Mouse (Mus musculus) urinary bladder, postnatal 4 days (tissue): ENCODE data around the gene Aff1.
A peak's percentile ranks its signal among the peaks of the same experiment; 100 is the strongest.

Experiments
- DNase-seq, 2 experiments: peaks; one replicate each; pipeline ENCODE4 v3.0.0; 2021 to 2022; ENCODE audit warnings: low spot score in 2 of 2

Aff1 gene

DNA sequence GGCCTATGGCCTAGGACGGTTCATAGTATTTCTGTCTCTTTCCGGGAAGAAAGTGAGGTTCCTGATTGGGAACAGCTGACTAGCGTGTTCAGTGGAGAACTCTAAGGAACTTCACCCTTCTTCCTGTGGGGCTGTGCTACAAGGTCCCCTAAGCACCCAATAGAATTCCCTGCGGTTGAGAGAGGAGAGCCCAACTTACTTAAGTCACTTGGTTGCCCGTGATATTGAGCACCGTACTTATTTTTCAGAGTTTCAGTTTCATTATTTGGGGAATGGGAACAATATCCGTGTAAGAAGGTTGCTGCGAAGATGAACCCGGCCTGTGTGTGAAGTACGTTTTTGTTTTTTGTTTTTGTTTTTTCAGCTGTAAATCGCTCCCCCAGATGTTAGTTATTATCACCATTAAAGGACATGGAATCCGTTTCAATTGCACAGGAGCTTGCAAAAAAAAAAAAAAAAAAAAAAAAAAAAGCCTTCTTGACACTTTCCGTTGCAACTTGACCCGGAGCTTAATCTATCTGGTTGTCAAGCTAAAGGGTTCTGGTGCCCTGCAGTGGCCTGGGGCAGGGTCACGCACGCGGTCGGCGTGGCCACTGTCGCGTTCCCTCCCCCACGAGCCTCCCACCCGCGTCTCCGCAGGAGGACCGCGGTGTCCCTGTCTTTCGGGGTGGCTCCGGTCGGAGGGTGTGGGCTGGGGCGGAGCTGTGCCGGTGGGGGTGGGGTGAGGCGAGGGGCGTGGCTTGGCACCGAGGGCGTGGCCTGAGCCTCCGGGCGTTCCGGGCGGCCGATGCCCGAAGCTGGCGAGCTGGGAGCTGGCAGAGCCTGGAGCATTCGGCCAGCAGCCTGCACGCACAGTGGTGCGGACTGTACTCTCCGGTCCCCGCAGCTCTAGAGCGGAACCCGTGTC lies at the start of gene Aff1:
Aff1 (plus strand) TSS at position 751 of the 907 bp plus-strand sequence.
- DNase-seq = peak; percentile 88 to 94

GRCm38 (mm10) chr5:103644167-103644566 lies 48.0 kb upstream of the Aff1 start:
- no peak for DNase-seq

DNA sequence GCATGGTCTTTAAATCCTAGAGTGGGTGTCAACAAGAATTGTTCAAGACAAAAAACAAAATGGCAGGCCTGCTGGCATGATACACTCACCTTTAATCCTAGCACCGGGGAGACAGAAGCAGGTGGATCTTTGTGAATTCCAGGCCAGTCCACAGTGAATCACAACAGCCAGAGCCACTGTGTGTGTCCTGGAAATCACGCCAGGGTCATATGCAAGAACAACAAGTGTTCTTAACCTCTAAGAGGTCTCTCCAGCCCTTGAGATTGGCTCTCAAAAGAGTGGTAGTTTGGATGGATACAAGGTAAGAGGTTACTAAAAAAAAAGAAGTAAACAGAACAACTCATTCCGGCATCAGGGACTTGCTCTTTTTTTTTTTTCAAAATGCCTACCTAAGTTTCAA lies 44.9 kb upstream of the Aff1 start:
- no peak for DNase-seq

DNA sequence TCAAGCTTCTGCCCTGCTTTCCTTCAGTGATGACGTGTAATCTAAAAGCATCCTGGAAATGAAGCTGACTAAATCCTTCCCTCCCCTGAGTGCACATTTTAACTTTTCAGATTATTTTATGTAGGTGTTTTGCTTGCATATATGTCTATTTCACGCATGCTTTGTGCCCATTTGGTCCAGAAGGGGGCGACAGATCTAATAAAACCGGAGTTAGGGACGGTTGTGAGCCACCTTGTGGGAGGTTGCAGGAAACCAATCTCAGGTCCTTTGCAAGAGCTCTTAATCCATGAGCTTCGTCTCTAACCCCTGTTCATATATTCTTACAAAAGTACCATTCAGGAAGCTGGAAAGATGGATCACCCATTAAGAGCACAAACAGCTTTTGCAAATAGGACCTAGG lies 37.9 kb upstream of the Aff1 start:
- DNase-seq = no peak

DNA sequence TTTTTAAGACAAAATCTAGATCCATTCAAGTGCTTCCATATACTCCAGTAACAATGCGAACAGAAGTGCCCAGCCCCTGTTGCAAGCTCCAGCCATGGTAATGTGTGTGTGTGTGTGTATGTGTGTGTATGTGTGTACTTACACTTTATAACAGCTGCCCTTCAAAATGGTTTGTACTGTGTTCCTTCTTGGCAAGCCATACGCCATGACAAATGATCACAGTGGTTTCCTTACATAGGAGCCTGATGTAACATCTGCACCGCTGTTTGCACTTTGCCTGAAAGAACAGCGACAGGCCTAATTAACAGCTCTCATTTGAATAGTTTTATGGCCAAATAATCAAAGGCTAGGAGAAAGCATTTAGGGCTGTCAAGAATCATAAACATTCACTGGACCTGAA lies 37.4 kb upstream of the Aff1 start:
- no peak for DNase-seq

DNA sequence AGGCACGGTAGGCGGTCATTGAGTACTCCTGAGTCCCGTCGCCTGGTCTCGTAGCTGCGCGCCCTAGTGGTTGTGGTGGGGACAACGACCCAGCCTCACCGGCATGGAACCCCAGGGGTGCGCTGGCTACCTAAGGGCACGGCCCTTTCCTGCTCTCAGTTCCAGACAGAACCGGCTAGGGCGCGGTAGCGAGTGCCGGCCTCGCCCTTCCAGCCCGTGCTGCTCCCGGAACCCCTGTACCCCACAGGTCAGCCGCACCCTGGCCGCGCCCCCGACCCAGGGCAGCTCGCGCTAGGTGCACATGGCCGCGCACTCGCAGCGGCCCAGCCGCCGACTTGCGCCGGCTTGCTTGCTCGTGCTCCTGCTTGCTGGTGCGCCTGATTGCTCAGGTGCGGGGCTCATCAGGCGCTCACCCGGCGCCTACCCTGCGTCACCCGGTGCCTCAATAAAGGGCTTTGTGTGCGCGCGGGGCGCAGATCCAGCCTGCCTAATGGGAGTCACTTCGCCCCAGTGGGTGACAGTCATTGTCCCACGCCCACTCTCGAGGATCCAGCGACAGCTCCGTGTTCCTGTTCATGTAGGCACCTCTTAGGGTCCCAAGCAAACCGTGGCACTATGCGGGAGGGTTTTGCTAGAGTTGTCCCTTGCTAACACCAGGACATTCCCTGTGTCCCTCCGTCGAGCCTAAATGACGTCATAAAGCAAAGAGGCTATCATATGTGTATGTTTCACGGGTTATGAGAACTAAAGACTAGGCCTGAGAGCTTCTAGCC lies 36.6 kb upstream of the Aff1 start, which contains the start of gene 1700016H13Rik:
1700016H13Rik (minus strand) TSS at position 665 of the 773 bp plus-strand sequence.
- peak; percentile 64 to 78 for DNase-seq

DNA sequence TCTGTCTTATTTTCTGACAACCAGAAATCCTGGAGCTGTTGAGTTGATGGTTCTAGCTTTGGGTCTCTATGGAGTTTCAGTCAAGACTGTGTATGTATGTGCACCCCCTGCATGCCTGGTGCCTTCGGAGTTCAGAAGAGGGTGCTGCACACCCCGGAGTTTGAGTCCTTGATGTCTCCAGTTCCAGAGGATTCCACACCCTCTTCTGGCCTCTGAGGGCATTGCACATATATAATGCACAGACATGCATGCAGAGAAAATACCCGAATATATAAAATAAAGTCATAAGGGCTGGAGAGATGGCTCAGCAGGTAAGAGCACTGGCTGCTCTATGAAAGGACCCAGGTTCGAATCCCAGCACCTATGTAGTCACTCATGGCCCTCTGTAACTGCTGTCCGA lies 33.3 kb upstream of the Aff1 start:
- no peak for DNase-seq

DNA sequence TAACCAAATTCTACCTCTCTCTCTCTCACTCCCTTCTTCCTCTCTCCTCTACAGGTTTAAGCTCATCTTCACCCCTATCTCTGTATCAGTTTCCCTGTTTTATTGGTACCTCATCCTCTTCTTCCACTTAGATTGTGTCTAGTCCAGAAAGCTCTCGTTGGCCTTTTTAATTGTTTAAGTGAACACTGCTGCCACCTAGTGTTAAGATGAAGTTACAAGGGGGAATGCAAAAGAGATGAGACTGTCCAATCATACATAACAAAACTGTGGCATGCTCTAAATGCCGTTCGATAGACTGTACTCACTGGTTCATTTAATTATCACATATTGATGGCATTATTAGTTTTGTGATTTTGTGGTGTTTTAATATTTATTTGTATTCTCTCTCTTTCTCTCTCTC lies 32.6 kb upstream of the Aff1 start:
- DNase-seq = no peak

- no peak for DNase-seq
These were observed 27.2 kb upstream of the Aff1 start for GRCm38 (mm10) chr5:103664932-103665331.

- no peak for DNase-seq
These were observed 26.3 kb upstream of the Aff1 start for GRCm38 (mm10) chr5:103665876-103666275.

DNA sequence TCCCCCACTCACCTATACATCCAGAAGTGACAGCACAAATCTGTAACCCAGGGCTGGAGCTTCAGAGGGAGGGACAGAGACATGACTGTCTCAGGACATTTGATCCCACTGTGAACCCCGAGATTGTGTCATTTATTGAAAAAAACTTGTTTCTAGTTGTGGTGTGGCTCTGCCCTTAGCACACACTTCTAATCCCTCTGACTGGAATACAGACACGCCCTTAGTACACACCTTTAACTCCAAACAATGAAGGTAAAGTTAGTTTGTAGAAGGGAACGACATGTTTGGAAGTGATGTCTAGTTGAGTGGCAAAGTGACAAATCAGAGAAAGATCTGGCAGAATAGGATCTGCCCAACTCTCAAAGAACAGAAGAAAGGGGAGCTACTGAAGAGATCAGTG lies 20.3 kb upstream of the Aff1 start:
- DNase-seq = no peak

GRCm38 (mm10) chr5:103673611-103674010 lies 18.6 kb upstream of the Aff1 start:
- DNase-seq = no peak

- DNase-seq = no peak
These were observed 17.7 kb upstream of the Aff1 start for GRCm38 (mm10) chr5:103674482-103674881.

GRCm38 (mm10) chr5:103676289-103676881 lies 15.8 kb upstream of the Aff1 start:
- no peak for DNase-seq

GRCm38 (mm10) chr5:103677894-103678293 lies 14.3 kb upstream of the Aff1 start:
- no peak for DNase-seq

DNA sequence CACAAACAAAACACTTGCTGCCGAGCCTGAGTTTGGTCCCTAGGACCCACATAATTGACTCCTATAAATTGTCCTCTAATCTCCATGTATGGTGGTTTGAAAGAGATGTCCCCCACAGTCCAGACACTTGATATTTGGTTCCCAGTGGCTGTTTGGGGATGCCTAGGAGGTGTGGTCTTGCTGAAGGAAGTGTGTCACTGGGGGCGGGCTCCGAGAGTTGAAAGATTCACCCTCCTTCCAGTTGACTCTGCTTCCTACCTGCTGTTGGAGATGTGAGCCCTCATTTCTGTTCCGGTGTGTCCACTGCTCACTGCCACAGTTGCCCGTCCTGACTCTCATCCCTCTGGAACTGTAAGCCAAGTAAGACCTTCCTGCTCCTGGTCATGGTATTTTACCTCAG lies 13.2 kb upstream of the Aff1 start:
- no peak for DNase-seq

- peak; percentile 39 to 79 for DNase-seq
These were observed 11.8 kb upstream of the Aff1 start for GRCm38 (mm10) chr5:103680381-103680780.

- no peak for DNase-seq
These were observed 10.3 kb upstream of the Aff1 start for GRCm38 (mm10) chr5:103681824-103682223.

- no peak for DNase-seq
These were observed 2.5 kb upstream of the Aff1 start for GRCm38 (mm10) chr5:103689645-103690044.

DNA sequence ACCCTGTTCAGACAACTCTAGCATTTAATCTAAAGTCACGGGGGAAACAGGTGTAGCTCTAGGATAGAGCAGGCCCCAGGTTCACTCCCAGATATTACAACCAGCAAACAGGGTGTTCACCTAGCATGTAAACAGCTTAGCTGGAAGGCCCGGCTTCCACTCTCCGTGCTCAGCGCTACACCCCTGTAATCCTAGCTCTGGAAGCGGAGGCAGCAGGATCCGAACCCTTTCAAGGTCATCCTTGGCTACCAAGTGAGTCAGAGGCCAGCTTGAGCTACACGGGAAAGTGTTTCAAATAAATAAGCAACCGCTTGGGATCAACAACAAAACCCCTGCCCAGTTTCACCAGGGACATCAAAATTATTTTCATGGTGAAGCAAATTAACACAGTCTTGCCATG lies 2.0 kb upstream of the Aff1 start:
- DNase-seq = no peak

- no peak for DNase-seq
These were observed 1.0 kb upstream of the Aff1 start for GRCm38 (mm10) chr5:103691171-103691570.

DNA sequence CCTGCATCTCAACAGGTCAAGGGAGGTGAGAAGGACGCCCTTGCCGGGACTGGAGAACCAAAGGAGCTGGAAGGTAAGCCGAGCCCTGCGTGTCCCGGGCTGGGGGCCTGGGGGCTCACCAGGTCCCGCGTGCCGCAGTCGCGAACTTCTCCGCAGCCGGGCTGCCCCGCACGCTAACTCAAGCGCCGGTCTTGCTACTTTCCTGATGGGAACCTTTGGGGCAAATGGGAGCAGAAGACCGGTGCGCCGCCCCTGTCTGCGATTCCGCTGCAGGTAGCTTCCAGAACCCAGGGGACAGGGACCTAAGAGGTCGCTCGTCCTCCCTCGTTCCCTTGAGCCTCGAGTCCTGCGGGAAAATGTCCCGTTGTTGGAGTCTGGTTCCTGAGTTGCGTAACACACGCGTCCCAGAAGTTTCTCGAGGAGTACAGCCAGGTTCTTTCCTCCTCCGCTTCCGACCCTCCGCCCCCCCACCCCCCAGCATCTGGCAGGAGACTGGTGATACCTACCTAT lies 412 bp downstream of the Aff1 start:
- no peak for DNase-seq
